Mouse (Mus musculus): Measurements from ENCODE around the gene Col15a1.

DNA sequence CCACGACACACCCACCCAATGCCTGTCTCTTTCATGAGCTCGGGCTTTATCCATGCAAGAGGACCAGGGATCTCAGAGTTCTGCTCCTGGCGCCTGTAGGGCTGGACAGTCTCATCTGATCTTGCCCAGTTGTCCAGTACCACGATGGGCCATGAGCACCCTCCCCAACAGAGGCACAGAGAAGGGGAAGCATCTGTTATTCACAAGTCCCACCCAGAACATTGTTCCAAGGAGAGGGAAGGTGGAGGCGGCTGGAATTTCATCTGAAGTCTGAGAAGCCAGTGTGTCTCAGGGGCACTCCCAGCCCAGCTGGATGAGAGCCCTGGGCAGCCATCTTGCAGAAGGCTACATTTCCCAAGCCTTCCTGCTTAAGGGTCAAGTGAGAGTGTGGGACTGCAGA lies 21.0 kb downstream of the Col15a1 start:
- TF ChIP-seq EP300 (IDR thresholded peaks at IDR 0.05; ENCODE audit: low read depth) (no peak), CTCF (IDR thresholded peaks at IDR 0.05; ENCODE audit: low read depth) (no peak)

Measured in liver, embryonic 14.5 days (tissue).